Mouse (Mus musculus): ENCODE data around the gene Gss. TPM values are rescaled to one million over a fixed set of nuclear protein-coding genes. Genes with fewer than 3 reads are reported as not detected.

Gene Gss
- polyA plus RNA-seq, 1 experiment: 7.3 TPM

GRCm38 (mm10) chr2:155582384-155582995 lies 10.1 kb downstream of the Gss start:
- 73% methylated on average over 4 of the region's 4 CpGs for WGBS
- TF ChIP-seq CTCF (IDR thresholded peaks at IDR 0.05; ENCODE audit: control insufficient read depth, insufficient read depth, low read length): no peak
- TF ChIP-seq POLR2A (IDR thresholded peaks at IDR 0.05; ENCODE audit: borderline replicate concordance, control insufficient read depth, low read depth, low read length): no peak
- no peak overlapping the region for H3K27ac ChIP-seq (ENCODE audit: control insufficient read depth, insufficient read depth, low read depth, low read length, poor library complexity)
- H3K4me1 ChIP-seq (ENCODE audit: control insufficient read depth, insufficient read depth, low read length): no peaks in the 10 kb centered on the region
- H3K4me3 ChIP-seq (replicated peaks; ENCODE audit: control insufficient read depth, low read depth, low read length): no peak overlapping the region

- 92% methylated on average over 3 of the region's 3 CpGs for WGBS
- TF ChIP-seq CTCF (IDR thresholded peaks at IDR 0.05; ENCODE audit: control insufficient read depth, insufficient read depth, low read length) (no peak), POLR2A (IDR thresholded peaks at IDR 0.05; ENCODE audit: borderline replicate concordance, control insufficient read depth, low read depth, low read length) (no peak)
- Histone ChIP-seq H3K27ac (ENCODE audit: control insufficient read depth, insufficient read depth, low read depth, low read length, poor library complexity) (no peak overlapping the region), H3K4me3 (replicated peaks; ENCODE audit: control insufficient read depth, low read depth, low read length) (no peak overlapping the region), H3K4me1 (ENCODE audit: control insufficient read depth, insufficient read depth, low read length) (no peaks in the 10 kb centered on the region)
Observed at GRCm38 (mm10) chr2:155580331-155580730, 12.3 kb downstream of the Gss start.

- Histone ChIP-seq H3K4me1 (ENCODE audit: control insufficient read depth, insufficient read depth, low read length) (no peaks in the 10 kb centered on the region), H3K4me3 (replicated peaks; ENCODE audit: control insufficient read depth, low read depth, low read length) (no peak overlapping the region), H3K27ac (ENCODE audit: control insufficient read depth, insufficient read depth, low read depth, low read length, poor library complexity) (no peak overlapping the region)
- no peak for TF ChIP-seq POLR2A (IDR thresholded peaks at IDR 0.05; ENCODE audit: borderline replicate concordance, control insufficient read depth, low read depth, low read length)
- TF ChIP-seq CTCF (IDR thresholded peaks at IDR 0.05; ENCODE audit: control insufficient read depth, insufficient read depth, low read length): no peak
- 91% methylated on average over 9 of the region's 9 CpGs for WGBS
Observed at GRCm38 (mm10) chr2:155576656-155577055, 16.0 kb downstream of the Gss start.

- Histone ChIP-seq H3K4me1 (ENCODE audit: control insufficient read depth, insufficient read depth, low read length) (no peaks in the 10 kb centered on the region), H3K4me3 (replicated peaks; ENCODE audit: control insufficient read depth, low read depth, low read length) (no peak overlapping the region), H3K27ac (ENCODE audit: control insufficient read depth, insufficient read depth, low read depth, low read length, poor library complexity) (no peak overlapping the region)
- TF ChIP-seq CTCF (IDR thresholded peaks at IDR 0.05; ENCODE audit: control insufficient read depth, insufficient read depth, low read length): no peak
- TF ChIP-seq POLR2A (IDR thresholded peaks at IDR 0.05; ENCODE audit: borderline replicate concordance, control insufficient read depth, low read depth, low read length): no peak
- WGBS: 88% methylated on average over 4 of the region's 4 CpGs
Observed at GRCm38 (mm10) chr2:155574700-155575099, 17.9 kb downstream of the Gss start.

GRCm38 (mm10) chr2:155573996-155574395 lies 18.6 kb downstream of the Gss start:
- no peak overlapping the region for H3K27ac ChIP-seq (ENCODE audit: control insufficient read depth, insufficient read depth, low read depth, low read length, poor library complexity)
- TF ChIP-seq POLR2A (IDR thresholded peaks at IDR 0.05; ENCODE audit: borderline replicate concordance, control insufficient read depth, low read depth, low read length) (no peak), CTCF (IDR thresholded peaks at IDR 0.05; ENCODE audit: control insufficient read depth, insufficient read depth, low read length) (no peak)
- 91% methylated on average over 7 of the region's 7 CpGs for WGBS

GRCm38 (mm10) chr2:155573001-155573400 lies 19.6 kb downstream of the Gss start:
- no peak for TF ChIP-seq CTCF (IDR thresholded peaks at IDR 0.05; ENCODE audit: control insufficient read depth, insufficient read depth, low read length)
- no peak for TF ChIP-seq POLR2A (IDR thresholded peaks at IDR 0.05; ENCODE audit: borderline replicate concordance, control insufficient read depth, low read depth, low read length)
- H3K4me1 ChIP-seq (ENCODE audit: control insufficient read depth, insufficient read depth, low read length): no peaks in the 10 kb centered on the region
- H3K4me3 ChIP-seq (replicated peaks; ENCODE audit: control insufficient read depth, low read depth, low read length): no peak overlapping the region
- H3K27ac ChIP-seq (ENCODE audit: control insufficient read depth, insufficient read depth, low read depth, low read length, poor library complexity): no peak overlapping the region
- 88% methylated on average over 9 of the region's 9 CpGs for WGBS

More at GRCm38 (mm10) chr2:155573996-155574395, 18.6 kb downstream of the Gss start:
- Histone ChIP-seq H3K4me1 (ENCODE audit: control insufficient read depth, insufficient read depth, low read length) (no peaks in the 10 kb centered on the region), H3K4me3 (replicated peaks; ENCODE audit: control insufficient read depth, low read depth, low read length) (no peak overlapping the region)

GRCm38 (mm10) chr2:155569223-155569807 lies 23.3 kb downstream of the Gss start:
- TF ChIP-seq CTCF (IDR thresholded peaks at IDR 0.05; ENCODE audit: control insufficient read depth, insufficient read depth, low read length) (no peak), POLR2A (IDR thresholded peaks at IDR 0.05; ENCODE audit: borderline replicate concordance, control insufficient read depth, low read depth, low read length) (no peak)
- 70% methylated on average over 3 of the region's 3 CpGs for WGBS
- H3K4me3 ChIP-seq (replicated peaks; ENCODE audit: control insufficient read depth, low read depth, low read length): no peak overlapping the region
- H3K27ac ChIP-seq (ENCODE audit: control insufficient read depth, insufficient read depth, low read depth, low read length, poor library complexity): no peak overlapping the region
- H3K4me1 ChIP-seq (ENCODE audit: control insufficient read depth, insufficient read depth, low read length): no peaks in the 10 kb centered on the region

- WGBS: 43% methylated on average over 5 of the region's 5 CpGs
- TF ChIP-seq POLR2A (IDR thresholded peaks at IDR 0.05; ENCODE audit: borderline replicate concordance, control insufficient read depth, low read depth, low read length): no peak
- TF ChIP-seq CTCF (IDR thresholded peaks at IDR 0.05; ENCODE audit: control insufficient read depth, insufficient read depth, low read length): no peak
- Histone ChIP-seq H3K27ac (ENCODE audit: control insufficient read depth, insufficient read depth, low read depth, low read length, poor library complexity) (no peak overlapping the region), H3K4me1 (ENCODE audit: control insufficient read depth, insufficient read depth, low read length) (no peaks in the 10 kb centered on the region), H3K4me3 (replicated peaks; ENCODE audit: control insufficient read depth, low read depth, low read length) (no peak overlapping the region)
Observed at GRCm38 (mm10) chr2:155567751-155568150, 24.9 kb downstream of the Gss start.
